Mouse (Mus musculus) erythroblast, embryonic 14.5 days (primary cell): ENCODE results near the gene Kctd21.

Source experiments
- GATA1 ChIP-seq: IDR thresholded peaks from 2 replicates; pipeline ENCODE4 v1.6.1; 2012; ENCODE audit warnings: low read length, inconsistent platforms, mixed read lengths
- TAL1 ChIP-seq: IDR thresholded peaks from 3 replicates; pipeline ENCODE4 v1.6.1; 2012; ENCODE audit warnings: low read length, inconsistent platforms, mixed read lengths

DNA sequence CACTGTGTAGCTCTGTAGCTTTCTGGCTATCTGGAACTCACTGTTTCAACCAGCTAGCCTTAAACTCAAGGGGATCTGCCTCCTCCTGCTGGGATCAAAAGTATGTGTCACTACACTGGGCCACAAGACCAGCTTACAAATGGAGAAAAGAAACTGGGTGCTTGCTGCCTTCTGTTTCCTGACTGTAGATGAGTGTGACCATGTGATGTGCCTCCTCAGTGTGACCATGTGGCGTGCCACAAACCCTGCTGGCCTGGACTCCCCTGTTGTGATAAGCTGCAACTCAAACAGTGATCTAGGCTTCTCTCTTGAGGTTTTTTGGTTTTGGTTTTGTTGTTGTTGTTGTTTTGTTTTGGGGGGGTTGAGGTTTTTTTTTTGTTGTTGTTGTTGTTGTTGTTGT lies 4.6 kb downstream of the Kctd21 start:
- TF ChIP-seq GATA1 (no peak), TAL1 (no peak)
